Mouse (Mus musculus) liver, postnatal 0 days (tissue): ENCODE results near the gene Baz2a. TPM values are rescaled to one million over a fixed set of nuclear protein-coding genes. Genes with fewer than 3 reads are reported as not detected.
"Not testable (repeated sequence)": the region's sequence is repeated elsewhere in the genome, so short reads cannot be mapped to it uniquely, and the experiment has no call there.

Experiments
- ATAC-seq: fragments of 200-750 bp; cut with Nextera tagmentation; 2 replicates; pipeline ENCODE4 v1.8.0; 2017; ENCODE audit warnings: mild to moderate bottlenecking, moderate library complexity
- DNase-seq: peaks from one replicate; pipeline ENCODE4 v3.0.0-alpha.2; 2016
- H3K27ac ChIP-seq: fragments of 300-500 bp; sonication (generic); 2 replicates; pipeline ENCODE4 v1.5.1; 2014; ENCODE audit warnings: antibody characterized with exemption, moderate library complexity, mild to moderate bottlenecking, low read depth
- H3K27me3 ChIP-seq: fragments of 300-500 bp; sonication (generic); 2 replicates; pipeline ENCODE4 v1.6.1; 2014; ENCODE audit warnings: low read length, control low read depth, mixed read lengths; ENCODE audit not compliant: insufficient read depth
- H3K36me3 ChIP-seq: fragments of 300-500 bp; sonication (generic); replicated peaks from 2 replicates; pipeline ENCODE4 v1.6.1; 2014; ENCODE audit warnings: mild to moderate bottlenecking, control low read depth, low read length, moderate library complexity, mixed read lengths; ENCODE audit not compliant: insufficient read depth
- H3K4me1 ChIP-seq: fragments of 300-500 bp; sonication (generic); 2 replicates; pipeline ENCODE4 v1.6.1; 2014; ENCODE audit warnings: antibody characterized with exemption, mild to moderate bottlenecking, control low read depth; ENCODE audit not compliant: insufficient read depth
- H3K4me2 ChIP-seq: fragments of 300-500 bp; sonication (generic); 2 replicates; pipeline ENCODE4 v1.6.1; 2014; ENCODE audit warnings: low read depth, mild to moderate bottlenecking, low read length, moderate library complexity, mixed read lengths
- H3K4me3 ChIP-seq: fragments of 300-500 bp; sonication (generic); 2 replicates; pipeline ENCODE4 v1.5.1; 2014; ENCODE audit warnings: low read depth, low read length
- H3K9ac ChIP-seq: fragments of 300-500 bp; sonication (generic); replicated peaks from 2 replicates; pipeline ENCODE4 v1.6.1; 2014; ENCODE audit warnings: mild to moderate bottlenecking, moderate library complexity
- H3K9me3 ChIP-seq: fragments of 300-500 bp; sonication (generic); 2 replicates; pipeline ENCODE4 v1.6.1; 2016; ENCODE audit warnings: mild to moderate bottlenecking, control low read depth, low read length, mixed read lengths
- CTCF ChIP-seq: sonication (generic); IDR thresholded peaks from 2 replicates; pipeline ENCODE4 v1.5.1; 2016; ENCODE audit warnings: antibody characterized with exemption, low read depth
- EP300 ChIP-seq: IDR thresholded peaks from 2 replicates; pipeline ENCODE4 v1.6.1; 2016; ENCODE audit warnings: antibody characterized with exemption, low read depth, mild to moderate bottlenecking
- WGBS: fragments of 180-500 bp; shearing (Covaris S2); extraction: QIAGEN DNeasy Blood & Tissue Kit; methylation state at CpG from one replicate; pipeline ENCODE4 v1.1.7; 2014; ENCODE audit not compliant: insufficient replicate concordance; 5-methylcytosine and 5-hydroxymethylcytosine counted together
- polyA plus RNA-seq: library from polyadenylated mRNA; unstranded; fragments of >200 nt; fragmentation: Nextera tagmentation; extraction: Ambion mirVana; gene quantifications from 2 replicates; pipeline ENCODE4 v1.2.1, GENCODE M21; 2015

Baz2a gene
- polyA plus RNA-seq, 1 experiment from 2014 or later = 5.4 TPM

DNA sequence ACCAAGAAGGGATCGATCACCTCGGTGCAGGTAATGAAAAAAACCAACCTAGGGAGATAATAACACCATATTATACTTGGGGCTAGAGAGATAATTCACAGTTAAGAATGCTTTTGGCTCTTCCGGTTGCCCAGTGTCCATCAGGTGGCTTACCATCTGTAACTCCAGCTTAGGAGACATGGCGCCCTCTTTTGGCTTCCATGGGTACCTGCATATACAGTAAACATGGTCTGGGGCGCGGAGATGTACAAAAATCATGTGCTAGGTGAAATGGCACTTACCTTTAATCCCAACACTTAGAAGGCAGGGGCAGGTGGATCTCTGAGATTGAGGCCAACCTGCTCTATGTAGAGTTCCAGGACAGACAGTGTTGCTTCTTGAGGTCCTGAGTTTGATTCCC lies 5.0 kb upstream of the Baz2a start:
- peaks cover 28% of the 10 kb centered on the region for H3K4me1 ChIP-seq

GRCm38 (mm10) chr10:128087216-128087615 lies 4.2 kb upstream of the Baz2a start:
- WGBS = 63% methylated on average over 2 of the region's 2 CpGs
- not testable (repeated sequence) for ATAC-seq, H3K9ac ChIP-seq, H3K9me3 ChIP-seq, H3K4me2 ChIP-seq, H3K27ac ChIP-seq, H3K27me3 ChIP-seq, DNase-seq, H3K4me3 ChIP-seq
- H3K36me3 ChIP-seq = peaks cover 52% of the 10 kb centered on the region
- peaks cover 26% of the 10 kb centered on the region for H3K4me1 ChIP-seq

More for the DNA sequence above, 5.0 kb upstream of the Baz2a start:
- no peak overlapping the region for H3K4me2 ChIP-seq
- TF ChIP-seq EP300 (no peak), CTCF (peak; percentile 75)
- peaks cover 52% of the 10 kb centered on the region for H3K36me3 ChIP-seq
- H3K4me3 ChIP-seq = no peak overlapping the region
- no peak overlapping the region for H3K9ac ChIP-seq
- DNase-seq = peak; percentile 44
- H3K27ac ChIP-seq = no peak overlapping the region
- WGBS = 72% methylated on average over 6 of the region's 6 CpGs
- H3K9me3 ChIP-seq = no peaks in the 10 kb centered on the region
- no peak for ATAC-seq
- no peaks in the 10 kb centered on the region for H3K27me3 ChIP-seq

GRCm38 (mm10) chr10:128088181-128088580 lies 3.2 kb upstream of the Baz2a start:
- Histone ChIP-seq H3K4me2 (no peak overlapping the region), H3K27me3 (no peaks in the 10 kb centered on the region), H3K4me1 (peaks cover 26% of the 10 kb centered on the region), H3K36me3 (peaks cover 52% of the 10 kb centered on the region), H3K9me3 (no peaks in the 10 kb centered on the region), H3K27ac (no peak overlapping the region), H3K4me3 (no peak overlapping the region), H3K9ac (no peak overlapping the region)
- WGBS = 85% methylated on average over 5 of the region's 5 CpGs
- TF ChIP-seq EP300 = no peak
- TF ChIP-seq CTCF = no peak
- no peak for ATAC-seq
- DNase-seq = peak; percentile 42

GRCm38 (mm10) chr10:128089842-128090241 lies 1.5 kb upstream of the Baz2a start:
- TF ChIP-seq EP300 (no peak), CTCF (no peak)
- DNase-seq (no peak), ATAC-seq (no peak)
- Histone ChIP-seq H3K27ac (no peak overlapping the region), H3K4me3 (no peak overlapping the region), H3K4me2 (no peak overlapping the region), H3K36me3 (peaks cover 51% of the 10 kb centered on the region), H3K27me3 (no peaks in the 10 kb centered on the region), H3K9me3 (no peaks in the 10 kb centered on the region), H3K4me1 (peaks cover 32% of the 10 kb centered on the region), H3K9ac (no peak overlapping the region)
- WGBS = 36% methylated on average over 5 of the region's 5 CpGs

- peak; percentile 94 for TF ChIP-seq CTCF
- TF ChIP-seq EP300 = peak; percentile 66; the same call in 1 of the 2 replicates
- Histone ChIP-seq H3K4me3 (peak overlapping the region; percentile 82), H3K27me3 (no peaks in the 10 kb centered on the region), H3K36me3 (peaks cover 40% of the 10 kb centered on the region), H3K4me2 (peak overlapping the region; percentile 69), H3K9ac (peak overlapping the region; percentile 93), H3K4me1 (peaks cover 39% of the 10 kb centered on the region), H3K9me3 (no peaks in the 10 kb centered on the region), H3K27ac (peak overlapping the region; percentile 99)
- 4% methylated on average over 14 of the region's 14 CpGs for WGBS
- peak; percentile 92 for DNase-seq
- peak; percentile 59 for ATAC-seq
Measured at GRCm38 (mm10) chr10:128090651-128091563, 470 bp upstream of the Baz2a start.

- Histone ChIP-seq H3K27me3 (no peaks in the 10 kb centered on the region), H3K9me3 (no peaks in the 10 kb centered on the region), H3K9ac (peak overlapping the region; percentile 93), H3K27ac (peak overlapping the region; percentile 99), H3K4me1 (peaks cover 48% of the 10 kb centered on the region), H3K4me2 (peak overlapping the region; percentile 69), H3K4me3 (peak overlapping the region; percentile 82), H3K36me3 (peaks cover 23% of the 10 kb centered on the region)
- ATAC-seq = peak; percentile 26
- TF ChIP-seq CTCF (peak; percentile 61), EP300 (no peak)
- 1% methylated on average over 76 of the region's 88 CpGs for WGBS
- peak; percentile 88 for DNase-seq
Measured at GRCm38 (mm10) chr10:128092506-128093495, 1.4 kb downstream of the Baz2a start.
